Mouse (Mus musculus): Measurements from ENCODE around the gene Tmem161b. TPM values are rescaled to one million over a fixed set of nuclear protein-coding genes. Genes with fewer than 3 reads are reported as not detected.
A peak's percentile ranks its signal among the peaks of the same experiment; 100 is the strongest.

Tmem161b gene
- polyA plus RNA-seq, 1 experiment from 2014 or later: 30.8 TPM

DNA sequence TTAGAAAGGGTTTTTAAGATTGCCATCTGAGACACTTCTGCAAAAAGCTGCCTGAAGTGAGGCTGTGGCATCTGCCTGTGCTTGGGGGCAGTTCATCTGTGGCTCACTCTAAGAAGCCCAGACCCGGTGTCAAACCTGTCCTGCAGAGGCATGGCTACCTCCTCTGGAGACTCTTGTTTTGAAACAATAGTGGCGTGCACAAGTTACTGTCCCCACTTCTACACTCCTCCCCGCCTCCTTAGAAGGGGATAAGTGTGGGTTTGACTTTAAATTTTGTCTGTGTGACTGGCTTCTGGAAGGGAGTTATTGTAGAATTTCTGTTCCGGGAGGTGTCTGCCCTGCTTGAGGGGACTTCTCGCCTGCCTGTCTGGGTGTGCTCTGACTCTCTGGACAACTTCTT is 121.2 kb downstream of the Tmem161b start:
- H3K27me3 ChIP-seq (ENCODE audit: control insufficient read depth, insufficient read depth, low read length): no peaks in the 10 kb centered on the region
- no peak for ATAC-seq (ENCODE audit: low FRiP score)
- no peaks in the 10 kb centered on the region for H3K36me3 ChIP-seq (replicated peaks; ENCODE audit: control insufficient read depth, insufficient read depth)
- H3K9ac ChIP-seq: 0 out of 2 replicates have a peak overlapping the region, but pooled peaks have one; percentile 35
- WGBS: 16% methylated on average over 5 of the region's 5 CpGs
- peaks cover 37% of the 10 kb centered on the region for H3K4me1 ChIP-seq (replicated peaks; ENCODE audit: control insufficient read depth, insufficient read depth, low read length)
- peak overlapping the region; percentile 99 for H3K27ac ChIP-seq
- H3K4me2 ChIP-seq (replicated peaks): peak overlapping the region; percentile 94
- DNase-seq (ENCODE audit: low spot score): peak; percentile 23
- no peak overlapping the region for H3K4me3 ChIP-seq (replicated peaks; ENCODE audit: low read length)
- H3K9me3 ChIP-seq (ENCODE audit: control insufficient read depth, low read length): no peaks in the 10 kb centered on the region

DNA sequence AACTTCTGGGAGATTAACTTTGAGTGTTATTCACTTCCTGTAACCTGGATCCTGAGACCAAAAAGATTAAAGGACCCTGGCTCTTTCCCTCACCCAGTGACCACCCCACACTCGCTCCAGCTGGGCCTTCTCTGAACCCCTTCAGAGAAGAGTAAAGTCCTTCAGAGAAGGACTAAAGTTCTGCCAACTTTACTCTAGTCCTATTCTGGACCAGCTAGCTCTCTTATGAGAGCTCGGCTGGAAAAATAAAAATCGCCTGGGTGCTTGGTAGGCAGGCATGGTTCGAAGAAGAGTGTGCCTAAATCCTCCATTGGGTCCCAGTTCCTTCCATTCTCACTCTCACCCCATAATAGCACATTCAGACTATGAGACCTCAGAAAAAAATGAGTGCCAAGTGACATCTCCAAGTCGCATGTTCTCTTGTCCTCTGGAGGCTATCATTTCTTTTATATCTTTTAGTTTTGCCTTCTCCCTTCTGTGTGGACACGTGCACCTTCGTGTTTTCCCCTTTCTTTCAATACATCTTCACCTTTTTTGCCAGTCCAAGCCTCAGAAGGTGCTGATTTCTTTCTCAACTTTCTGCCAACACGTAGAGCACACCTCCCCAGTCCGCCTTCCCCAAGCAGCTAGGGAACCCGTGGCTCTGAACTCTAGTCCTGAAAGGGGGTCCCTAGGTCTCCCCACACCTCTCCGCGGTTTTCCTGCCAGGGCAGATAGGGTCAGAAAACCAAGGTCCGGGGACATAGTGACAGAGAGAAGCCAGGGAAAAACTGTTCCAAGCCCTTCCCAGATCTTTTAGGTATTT is 121.8 kb downstream of the Tmem161b start:
- H3K9me3 ChIP-seq (ENCODE audit: control insufficient read depth, low read length): no peaks in the 10 kb centered on the region
- DNase-seq (ENCODE audit: low spot score) (peak; percentile 30), ATAC-seq (ENCODE audit: low FRiP score) (no peak)
- H3K4me2 ChIP-seq (replicated peaks): peak overlapping the region; percentile 94
- peak overlapping the region; percentile 99 for H3K27ac ChIP-seq
- peaks cover 37% of the 10 kb centered on the region for H3K4me1 ChIP-seq (replicated peaks; ENCODE audit: control insufficient read depth, insufficient read depth, low read length)
- H3K27me3 ChIP-seq (ENCODE audit: control insufficient read depth, insufficient read depth, low read length): no peaks in the 10 kb centered on the region
- 5% methylated on average over 13 of the region's 13 CpGs for WGBS
- peak overlapping the region; percentile 80 for H3K9ac ChIP-seq
- H3K36me3 ChIP-seq (replicated peaks; ENCODE audit: control insufficient read depth, insufficient read depth): no peaks in the 10 kb centered on the region
- no peak overlapping the region; the same call in 1 of the 2 replicates for H3K4me3 ChIP-seq (replicated peaks; ENCODE audit: low read length)

DNA sequence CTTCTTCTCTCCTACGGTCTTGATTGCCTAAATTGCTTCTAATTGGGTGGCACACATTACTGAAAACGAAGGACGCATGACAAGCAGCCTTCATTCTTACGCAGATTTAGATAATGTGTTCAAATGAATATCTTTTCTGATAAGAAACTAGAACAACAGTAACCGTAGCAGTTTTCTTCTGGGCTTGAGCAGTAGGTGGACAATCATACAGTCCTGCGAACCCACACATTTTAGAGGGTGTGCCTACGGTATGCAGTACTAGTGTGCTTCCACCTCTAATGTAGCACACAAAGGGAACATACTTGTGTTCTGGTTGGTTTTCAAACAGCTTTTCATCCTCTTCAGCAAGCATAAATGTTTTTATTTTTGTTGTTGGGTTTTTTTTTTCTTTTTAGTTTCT is 122.6 kb downstream of the Tmem161b start:
- Histone ChIP-seq H3K4me3 (replicated peaks; ENCODE audit: low read length) (peak overlapping the region; percentile 6), H3K4me2 (replicated peaks) (peak overlapping the region; percentile 94), H3K27me3 (ENCODE audit: control insufficient read depth, insufficient read depth, low read length) (no peaks in the 10 kb centered on the region), H3K9me3 (ENCODE audit: control insufficient read depth, low read length) (no peaks in the 10 kb centered on the region), H3K9ac (peak overlapping the region; percentile 80), H3K27ac (peak overlapping the region; percentile 99), H3K4me1 (replicated peaks; ENCODE audit: control insufficient read depth, insufficient read depth, low read length) (peaks cover 37% of the 10 kb centered on the region), H3K36me3 (replicated peaks; ENCODE audit: control insufficient read depth, insufficient read depth) (no peaks in the 10 kb centered on the region)
- DNase-seq (ENCODE audit: low spot score): peak; percentile 46
- ATAC-seq (ENCODE audit: low FRiP score): no peak
- WGBS: 10% methylated on average over 7 of the region's 7 CpGs

DNA sequence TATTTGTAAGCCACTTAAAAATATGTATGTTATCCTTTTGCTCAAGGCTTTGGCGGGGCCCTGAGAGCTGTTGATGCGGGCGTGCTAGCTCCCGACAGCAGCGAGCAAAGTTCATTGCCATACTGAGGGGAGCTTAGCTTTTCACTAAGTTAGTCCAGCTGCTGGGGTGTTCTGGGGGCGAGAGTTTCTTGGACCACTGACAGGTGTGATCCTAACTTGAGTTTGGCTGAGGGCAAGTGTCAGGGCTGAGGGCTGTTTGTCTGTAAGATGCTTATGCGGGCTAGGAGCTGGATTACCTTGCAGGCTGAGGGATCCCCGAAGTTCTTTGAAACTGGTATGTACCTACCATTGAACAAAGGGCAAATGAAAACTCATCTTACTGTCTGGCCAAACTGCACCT is 123.0 kb downstream of the Tmem161b start:
- H3K9me3 ChIP-seq (ENCODE audit: control insufficient read depth, low read length): no peaks in the 10 kb centered on the region
- H3K4me3 ChIP-seq (replicated peaks; ENCODE audit: low read length): peak overlapping the region; percentile 6
- WGBS: 14% methylated on average over 8 of the region's 8 CpGs

More for the DNA sequence above, 123.0 kb downstream of the Tmem161b start:
- ATAC-seq (ENCODE audit: low FRiP score) (no peak), DNase-seq (ENCODE audit: low spot score) (peak; percentile 49)
- H3K27ac ChIP-seq: peak overlapping the region; percentile 99
- H3K36me3 ChIP-seq (replicated peaks; ENCODE audit: control insufficient read depth, insufficient read depth): no peaks in the 10 kb centered on the region
- H3K9ac ChIP-seq: peak overlapping the region; percentile 80
- no peaks in the 10 kb centered on the region for H3K27me3 ChIP-seq (ENCODE audit: control insufficient read depth, insufficient read depth, low read length)
- H3K4me1 ChIP-seq (replicated peaks; ENCODE audit: control insufficient read depth, insufficient read depth, low read length): peaks cover 40% of the 10 kb centered on the region
- peak overlapping the region; percentile 94 for H3K4me2 ChIP-seq (replicated peaks)

Small RNAs within 50 kb of the gene (microRNA-seq; reads per million reads assigned to microRNA genes)
- gene Gm24331: not detected

Data from hindbrain, embryonic 14.5 days (tissue).